Mouse (Mus musculus) lung, postnatal 4 days (tissue): ENCODE measurements at regions not wholly inside any gene's neighbourhood (a gene's known extent, or its start where the extent isn't known, plus 50 kb on each side); places are given as distances from the start of the nearest gene placed in this dataset.
"Not testable (repeated sequence)": the region's sequence is repeated elsewhere in the genome, so short reads cannot be mapped to it uniquely, and the experiment has no call there.

Source experiments
- DNase-seq, 2 experiments: peaks; one replicate each; pipeline ENCODE4 v3.0.0; 2021

GRCm38 (mm10) chrX:103250961-103251360 lies 64.5 kb upstream of the Nap1l2 start:
- DNase-seq = no peak

- not testable (repeated sequence) for DNase-seq
Observed at GRCm38 (mm10) chrX:103251478-103251877, 65.0 kb upstream of the Nap1l2 start.

DNA sequence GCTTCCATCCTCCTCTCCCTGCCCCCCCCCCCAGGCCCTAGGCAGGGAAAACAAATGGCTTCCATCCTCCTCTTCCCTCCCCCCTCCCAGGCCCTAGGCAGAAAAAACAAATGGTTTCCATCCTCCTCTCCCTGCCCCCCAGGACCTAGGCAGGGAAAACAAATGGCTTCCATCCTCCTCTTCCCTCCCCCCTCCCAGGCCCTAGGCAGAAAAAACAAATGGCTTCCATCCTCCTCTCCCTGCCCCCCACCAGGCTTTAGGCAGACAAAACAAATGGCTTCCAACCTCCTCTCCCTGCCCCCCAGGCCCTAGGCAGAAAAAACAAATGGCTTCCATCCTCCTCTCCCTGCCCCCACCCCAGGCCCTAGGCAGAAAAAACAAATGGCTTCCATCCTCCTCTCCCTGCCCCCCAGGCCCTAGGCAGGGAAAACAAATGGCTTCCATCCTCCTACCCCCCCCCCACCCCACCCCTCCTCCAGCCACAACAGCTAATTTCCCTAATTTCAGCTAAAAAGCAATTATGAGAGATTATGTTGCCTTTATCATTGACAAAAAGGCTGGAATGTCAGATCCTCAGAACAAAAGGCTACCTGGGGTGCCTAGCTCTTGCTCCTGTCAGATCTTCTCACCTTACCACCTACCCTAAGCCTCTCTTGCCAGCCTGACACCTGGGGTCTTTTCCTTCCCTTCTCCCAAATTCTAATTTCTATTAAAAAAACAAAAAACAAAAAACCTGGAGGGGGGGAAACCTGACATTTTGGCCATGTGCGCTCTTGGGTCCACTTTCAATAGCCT lies 65.8 kb upstream of the Nap1l2 start:
- DNase-seq = not testable (repeated sequence)

DNA sequence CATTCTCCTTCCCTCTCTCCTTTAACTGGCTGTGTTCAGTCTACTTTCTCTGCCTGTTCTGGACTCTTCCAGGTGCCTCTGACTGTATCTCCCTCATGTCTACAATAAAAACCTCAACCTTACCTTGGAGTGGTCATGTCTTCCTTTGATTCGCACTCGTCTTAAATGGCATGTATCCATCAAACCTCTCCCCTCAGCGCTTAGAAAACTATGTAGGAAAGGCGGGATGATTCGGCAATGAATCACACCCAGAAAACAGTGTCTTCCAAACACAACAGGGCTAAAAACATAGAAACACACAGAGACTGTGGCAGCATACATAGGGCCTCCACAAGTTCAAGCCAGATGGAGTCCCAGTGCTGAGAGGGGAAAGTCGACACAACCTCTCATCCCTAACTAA lies 66.4 kb upstream of the Nap1l2 start:
- DNase-seq = no peak

DNA sequence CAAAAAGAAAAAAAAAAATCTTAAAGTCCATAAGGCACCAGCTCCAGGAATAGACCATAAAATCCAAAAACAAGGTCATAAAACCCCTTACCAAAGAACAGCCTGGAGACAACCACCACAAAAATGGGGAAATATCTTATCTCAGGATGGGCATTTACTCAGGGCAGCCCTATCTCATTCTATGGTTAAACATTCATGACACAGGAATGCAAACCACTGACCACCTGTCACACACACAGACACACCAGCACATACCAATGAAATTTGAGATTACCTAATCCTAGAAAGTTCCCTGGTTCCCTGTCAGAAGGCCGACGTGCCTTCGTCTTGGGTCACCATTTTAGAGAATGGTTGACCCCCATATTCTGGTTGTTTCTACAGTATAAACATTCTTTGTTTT lies 66.3 kb upstream of the Cdx4 start:
- DNase-seq = no peak

DNA sequence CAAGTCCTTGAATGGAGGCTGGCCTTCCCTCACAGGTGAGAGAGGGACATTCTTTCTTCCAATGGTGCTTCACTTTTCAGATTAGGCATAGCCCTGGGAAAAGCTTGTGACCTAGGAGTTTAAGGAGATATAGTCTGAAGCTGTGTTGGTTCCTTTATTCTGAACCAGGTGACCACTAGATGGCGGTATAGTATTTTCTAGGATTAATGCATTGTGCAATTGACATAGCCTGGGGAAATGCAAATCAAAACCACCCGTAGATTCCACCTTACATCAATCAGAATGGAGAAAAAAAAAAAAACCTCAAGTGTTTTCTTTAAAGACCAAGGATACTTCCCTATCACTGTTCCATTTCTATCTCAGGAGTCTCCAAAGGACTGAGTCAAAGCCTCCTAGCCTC lies 61.3 kb upstream of the Cdx4 start:
- DNase-seq = peak in 1 of 2 experiments; percentile 7
